Mouse (Mus musculus): ENCODE data around the gene Serinc5. TPM values are rescaled to one million over a fixed set of nuclear protein-coding genes. Genes with fewer than 3 reads are reported as not detected.

Serinc5 gene
- polyA plus RNA-seq, 1 experiment = 17.5 TPM

GRCm38 (mm10) chr13:92708466-92708865, 97.6 kb downstream of the Serinc5 start:
- Histone ChIP-seq H3K27ac (ENCODE audit: insufficient read depth, low read length) (no peak overlapping the region), H3K4me3 (ENCODE audit: insufficient read depth, low read length) (no peak overlapping the region), H3K4me1 (ENCODE audit: control insufficient read depth, insufficient read depth, low read length) (no peaks in the 10 kb centered on the region)
- TF ChIP-seq POLR2A (IDR thresholded peaks at IDR 0.05; ENCODE audit: low read depth, low read length) (no peak), CTCF (IDR thresholded peaks at IDR 0.05; ENCODE audit: borderline replicate concordance, insufficient read depth, low read length) (no peak)

- TF ChIP-seq POLR2A (IDR thresholded peaks at IDR 0.05; ENCODE audit: low read depth, low read length) (no peak), CTCF (IDR thresholded peaks at IDR 0.05; ENCODE audit: borderline replicate concordance, insufficient read depth, low read length) (no peak)
- Histone ChIP-seq H3K4me3 (ENCODE audit: insufficient read depth, low read length) (no peak overlapping the region), H3K27ac (ENCODE audit: insufficient read depth, low read length) (no peak overlapping the region), H3K4me1 (ENCODE audit: control insufficient read depth, insufficient read depth, low read length) (no peaks in the 10 kb centered on the region)
Observed at GRCm38 (mm10) chr13:92709535-92709934, 98.6 kb downstream of the Serinc5 start.

GRCm38 (mm10) chr13:92710361-92710760, 99.5 kb downstream of the Serinc5 start:
- TF ChIP-seq CTCF (IDR thresholded peaks at IDR 0.05; ENCODE audit: borderline replicate concordance, insufficient read depth, low read length) (no peak), POLR2A (IDR thresholded peaks at IDR 0.05; ENCODE audit: low read depth, low read length) (no peak)
- Histone ChIP-seq H3K4me1 (ENCODE audit: control insufficient read depth, insufficient read depth, low read length) (no peaks in the 10 kb centered on the region), H3K4me3 (ENCODE audit: insufficient read depth, low read length) (no peak overlapping the region), H3K27ac (ENCODE audit: insufficient read depth, low read length) (no peak overlapping the region)

- Histone ChIP-seq H3K4me1 (ENCODE audit: control insufficient read depth, insufficient read depth, low read length) (no peaks in the 10 kb centered on the region), H3K27ac (ENCODE audit: insufficient read depth, low read length) (no peak overlapping the region), H3K4me3 (ENCODE audit: insufficient read depth, low read length) (no peak overlapping the region)
- TF ChIP-seq POLR2A (IDR thresholded peaks at IDR 0.05; ENCODE audit: low read depth, low read length) (no peak), CTCF (IDR thresholded peaks at IDR 0.05; ENCODE audit: borderline replicate concordance, insufficient read depth, low read length) (no peak)
Observed at GRCm38 (mm10) chr13:92711821-92712220, 100.9 kb downstream of the Serinc5 start.

- H3K4me3 ChIP-seq (ENCODE audit: insufficient read depth, low read length) = no peak overlapping the region
- TF ChIP-seq POLR2A (IDR thresholded peaks at IDR 0.05; ENCODE audit: low read depth, low read length) (no peak), CTCF (IDR thresholded peaks at IDR 0.05; ENCODE audit: borderline replicate concordance, insufficient read depth, low read length) (no peak)
- H3K27ac ChIP-seq (ENCODE audit: insufficient read depth, low read length) = no peak overlapping the region
- H3K4me1 ChIP-seq (ENCODE audit: control insufficient read depth, insufficient read depth, low read length) = no peaks in the 10 kb centered on the region
Observed at GRCm38 (mm10) chr13:92712619-92713018, 101.7 kb downstream of the Serinc5 start.

- TF ChIP-seq CTCF (IDR thresholded peaks at IDR 0.05; ENCODE audit: borderline replicate concordance, insufficient read depth, low read length) (no peak), POLR2A (IDR thresholded peaks at IDR 0.05; ENCODE audit: low read depth, low read length) (no peak)
Observed at GRCm38 (mm10) chr13:92717851-92718665, 107.2 kb downstream of the Serinc5 start.

GRCm38 (mm10) chr13:92721006-92721405, 110.1 kb downstream of the Serinc5 start:
- TF ChIP-seq POLR2A (IDR thresholded peaks at IDR 0.05; ENCODE audit: low read depth, low read length) (no peak), CTCF (IDR thresholded peaks at IDR 0.05; ENCODE audit: borderline replicate concordance, insufficient read depth, low read length) (no peak)
- no peak overlapping the region for H3K27ac ChIP-seq (ENCODE audit: insufficient read depth, low read length)
- H3K4me3 ChIP-seq (ENCODE audit: insufficient read depth, low read length) = no peak overlapping the region
- H3K4me1 ChIP-seq (ENCODE audit: control insufficient read depth, insufficient read depth, low read length) = no peaks in the 10 kb centered on the region

More at GRCm38 (mm10) chr13:92717851-92718665, 107.2 kb downstream of the Serinc5 start:
- H3K4me1 ChIP-seq (ENCODE audit: control insufficient read depth, insufficient read depth, low read length) = no peaks in the 10 kb centered on the region
- H3K27ac ChIP-seq (ENCODE audit: insufficient read depth, low read length) = no peak overlapping the region
- no peak overlapping the region for H3K4me3 ChIP-seq (ENCODE audit: insufficient read depth, low read length)

GRCm38 (mm10) chr13:92722389-92722788, 111.5 kb downstream of the Serinc5 start:
- no peak for TF ChIP-seq CTCF (IDR thresholded peaks at IDR 0.05; ENCODE audit: borderline replicate concordance, insufficient read depth, low read length)
- TF ChIP-seq POLR2A (IDR thresholded peaks at IDR 0.05; ENCODE audit: low read depth, low read length) = no peak
- H3K27ac ChIP-seq (ENCODE audit: insufficient read depth, low read length) = no peak overlapping the region

GRCm38 (mm10) chr13:92729811-92730210, 118.9 kb downstream of the Serinc5 start:
- no peak overlapping the region for H3K4me3 ChIP-seq (ENCODE audit: insufficient read depth, low read length)
- no peaks in the 10 kb centered on the region for H3K4me1 ChIP-seq (ENCODE audit: control insufficient read depth, insufficient read depth, low read length)
- H3K27ac ChIP-seq (ENCODE audit: insufficient read depth, low read length) = no peak overlapping the region
- no peak for TF ChIP-seq POLR2A (IDR thresholded peaks at IDR 0.05; ENCODE audit: low read depth, low read length)
- no peak for TF ChIP-seq CTCF (IDR thresholded peaks at IDR 0.05; ENCODE audit: borderline replicate concordance, insufficient read depth, low read length)

More at GRCm38 (mm10) chr13:92722389-92722788, 111.5 kb downstream of the Serinc5 start:
- Histone ChIP-seq H3K4me3 (ENCODE audit: insufficient read depth, low read length) (no peak overlapping the region), H3K4me1 (ENCODE audit: control insufficient read depth, insufficient read depth, low read length) (no peaks in the 10 kb centered on the region)

- no peaks in the 10 kb centered on the region for H3K4me1 ChIP-seq (ENCODE audit: control insufficient read depth, insufficient read depth, low read length)
- H3K4me3 ChIP-seq (ENCODE audit: insufficient read depth, low read length) = no peak overlapping the region
- no peak overlapping the region for H3K27ac ChIP-seq (ENCODE audit: insufficient read depth, low read length)
- TF ChIP-seq CTCF (IDR thresholded peaks at IDR 0.05; ENCODE audit: borderline replicate concordance, insufficient read depth, low read length) (no peak), POLR2A (IDR thresholded peaks at IDR 0.05; ENCODE audit: low read depth, low read length) (no peak)
Observed at GRCm38 (mm10) chr13:92731811-92732210, 120.9 kb downstream of the Serinc5 start.
